Mouse (Mus musculus) bone marrow, adult 2 months (tissue): ENCODE results near the gene Ms4a10. TPM values are rescaled to one million over a fixed set of nuclear protein-coding genes. Genes with fewer than 3 reads are reported as not detected.

ENCODE experiments used
- H3K27ac ChIP-seq: fragments of 200-500 bp; 2 replicates; pipeline ENCODE4 v1.5.1; 2012; ENCODE audit warnings: low read depth, mild to moderate bottlenecking, control low read depth, inconsistent platforms, low read length; ENCODE audit not compliant: control insufficient read depth, poor library complexity, insufficient read depth
- H3K4me1 ChIP-seq: fragments of 200-500 bp; 2 replicates; pipeline ENCODE4 v1.6.1; 2011; ENCODE audit warnings: low read length; ENCODE audit not compliant: control insufficient read depth, insufficient read depth
- H3K4me3 ChIP-seq: fragments of 200-500 bp; replicated peaks from 2 replicates; pipeline ENCODE3; 2011; ENCODE audit warnings: mild to moderate bottlenecking, low read depth, low read length, control low read depth; ENCODE audit not compliant: control insufficient read depth
- CTCF ChIP-seq: fragments of 200-500 bp; IDR thresholded peaks from 2 replicates; pipeline ENCODE4 v1.5.1; 2011; ENCODE audit warnings: low read length, control low read depth; ENCODE audit not compliant: control insufficient read depth, insufficient read depth
- POLR2A ChIP-seq: fragments of 200-500 bp; IDR thresholded peaks from 2 replicates; pipeline ENCODE4 v1.6.1; 2011; ENCODE audit warnings: low read depth, mild to moderate bottlenecking, control low read depth, low read length, borderline replicate concordance; ENCODE audit not compliant: control insufficient read depth
- WGBS: fragments of 180-500 bp; shearing (Covaris S2); methylation state at CpG from one replicate; pipeline ENCODE4 v1.1.7; 2018; 5-methylcytosine and 5-hydroxymethylcytosine counted together
- polyA plus RNA-seq: library from polyadenylated mRNA; stranded (reverse); fragments of >200 nt; gene quantifications from 2 replicates; pipeline ENCODE4 v1.2.4, GENCODE M21; 2011; ENCODE audit warnings: low replicate concordance; ENCODE audit not compliant: missing spikeins, insufficient read depth, insufficient read length

Ms4a10 gene
- polyA plus RNA-seq, 1 experiment: not detected

DNA sequence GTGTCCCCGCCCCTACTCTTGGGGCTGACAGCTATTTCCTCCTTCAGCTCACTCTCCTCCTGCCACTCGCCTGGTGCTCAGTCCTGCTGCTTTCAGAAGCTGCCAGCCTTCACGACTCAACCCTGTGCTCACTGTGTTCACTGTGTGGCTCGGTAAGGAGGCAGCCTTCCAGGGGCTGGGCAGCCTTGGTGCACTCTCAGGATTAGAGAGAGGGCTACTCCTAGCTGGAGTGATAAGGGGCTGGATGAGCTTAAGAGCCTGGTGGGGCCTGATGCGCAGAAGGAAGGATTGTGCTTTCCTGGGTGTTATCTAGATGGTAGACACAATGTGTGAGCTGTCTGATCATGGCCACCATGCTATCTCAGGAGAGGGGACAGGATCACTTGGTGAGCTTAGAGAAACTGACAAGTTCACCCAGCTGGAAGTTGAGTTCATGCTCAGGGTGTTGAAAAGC is 37.3 kb downstream of the Ms4a10 start, which contains the start of gene Ptgdr2:
TSS of gene Ptgdr2 (plus strand) at position 51 of the 454 bp plus-strand sequence.
- TF ChIP-seq CTCF (no peak), POLR2A (no peak)
- WGBS: 30% methylated on average over 5 of the region's 5 CpGs
- no peak within 1 kb of the TSS for H3K4me3 ChIP-seq
- no peak within 1 kb of the TSS for H3K27ac ChIP-seq
- H3K4me1 ChIP-seq: no peaks in the 10 kb centered on the region

DNA sequence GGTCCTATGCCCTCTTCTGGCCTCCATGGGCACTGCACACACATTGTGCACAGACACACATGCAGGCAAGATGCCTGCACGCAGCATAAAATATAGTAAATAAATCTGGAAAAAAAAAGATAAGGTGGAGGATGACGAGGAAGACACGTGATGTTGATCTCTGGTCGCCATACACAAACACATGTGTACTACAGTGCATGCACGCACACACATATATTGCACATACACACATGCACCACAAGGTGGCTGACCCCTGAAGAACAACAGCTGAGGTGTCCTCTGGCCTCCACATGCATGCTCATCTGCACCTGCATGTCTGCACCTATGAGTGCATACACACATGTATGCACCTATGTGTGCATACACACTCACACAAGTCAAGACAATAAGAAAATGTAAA is 38.4 kb downstream of the Ms4a10 start:
- 85% methylated on average over 5 of the region's 5 CpGs for WGBS

DNA sequence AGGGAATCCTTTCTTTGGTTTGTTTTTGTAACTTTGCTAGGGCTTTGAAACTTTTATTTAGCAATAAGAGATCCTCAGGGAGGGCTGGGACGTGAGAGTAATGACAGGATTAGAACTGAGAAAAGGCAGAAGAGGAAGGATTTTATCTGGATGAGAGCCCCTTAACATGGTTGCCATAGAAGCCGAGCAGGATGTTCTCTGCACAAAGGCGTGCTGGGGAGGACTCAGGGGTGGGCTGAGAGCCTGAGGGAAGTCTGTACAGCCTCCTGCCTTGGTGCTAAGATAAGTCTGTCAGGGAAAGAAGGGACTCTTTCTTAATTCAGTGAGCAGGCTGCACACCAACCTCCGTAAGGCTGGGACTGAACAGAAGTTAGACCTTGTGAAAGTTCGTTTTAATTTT is 39.4 kb downstream of the Ms4a10 start:
- WGBS: 57% methylated on average over 5 of the region's 5 CpGs

More for the DNA sequence above, 38.4 kb downstream of the Ms4a10 start:
- Histone ChIP-seq H3K4me1 (no peaks in the 10 kb centered on the region), H3K4me3 (no peak overlapping the region), H3K27ac (no peak overlapping the region)
- no peak for TF ChIP-seq CTCF
- no peak for TF ChIP-seq POLR2A

DNA sequence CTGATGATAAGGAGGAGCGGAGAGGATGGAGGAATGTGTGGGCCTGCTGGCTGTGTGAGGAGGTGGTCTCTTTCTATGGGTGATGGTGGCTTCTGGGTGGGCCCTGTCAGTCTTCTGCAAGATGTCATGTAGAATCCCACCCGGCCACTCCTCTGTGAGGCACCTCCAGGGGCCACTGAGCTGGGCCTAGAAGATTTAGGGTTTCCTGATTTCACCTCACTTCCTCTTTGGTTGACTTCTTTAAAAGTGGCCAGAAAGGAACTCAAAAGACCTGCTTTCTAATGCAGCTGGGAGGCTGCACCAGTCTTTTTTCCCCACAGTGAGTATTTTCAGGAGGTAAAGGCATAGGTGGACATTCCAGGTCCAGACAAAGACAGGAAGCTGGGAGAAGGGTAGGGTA is 43.8 kb downstream of the Ms4a10 start:
- Histone ChIP-seq H3K4me3 (no peak overlapping the region), H3K27ac (no peak overlapping the region), H3K4me1 (peaks cover 2% of the 10 kb centered on the region; the same call in 1 of the 2 replicates)
- 38% methylated on average over 2 of the region's 2 CpGs for WGBS
- no peak for TF ChIP-seq POLR2A
- no peak for TF ChIP-seq CTCF

More for the DNA sequence above, 39.4 kb downstream of the Ms4a10 start:
- Histone ChIP-seq H3K4me1 (peaks cover 2% of the 10 kb centered on the region; the same call in 1 of the 2 replicates), H3K4me3 (no peak overlapping the region), H3K27ac (no peak overlapping the region)
- TF ChIP-seq POLR2A (no peak), CTCF (no peak)

DNA sequence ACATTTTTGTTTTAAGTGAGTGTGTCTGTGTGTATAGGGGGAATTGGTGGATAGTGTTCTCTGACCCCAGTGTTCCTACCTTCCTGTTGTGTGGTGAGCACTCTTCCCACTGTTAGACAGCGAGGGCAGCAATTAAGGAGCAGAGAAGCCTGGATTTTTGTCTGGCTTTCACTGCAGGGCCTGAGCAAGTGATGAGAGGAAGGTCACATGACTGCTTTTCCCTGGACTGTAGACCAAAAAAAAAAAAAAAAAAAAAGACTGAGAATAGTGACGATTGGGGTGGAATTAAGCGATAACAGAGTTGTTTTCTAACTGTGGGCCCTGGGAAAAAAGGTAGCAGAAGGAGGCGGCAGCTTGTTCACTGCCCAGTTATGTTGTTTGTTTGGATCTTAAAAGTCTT is 47.8 kb downstream of the Ms4a10 start:
- H3K27ac ChIP-seq: no peak overlapping the region
- no peak for TF ChIP-seq POLR2A
- TF ChIP-seq CTCF: no peak
- H3K4me1 ChIP-seq: peaks cover 2% of the 10 kb centered on the region; the same call in 1 of the 2 replicates
- WGBS: 71% methylated on average over 4 of the region's 4 CpGs
- no peak overlapping the region for H3K4me3 ChIP-seq

DNA sequence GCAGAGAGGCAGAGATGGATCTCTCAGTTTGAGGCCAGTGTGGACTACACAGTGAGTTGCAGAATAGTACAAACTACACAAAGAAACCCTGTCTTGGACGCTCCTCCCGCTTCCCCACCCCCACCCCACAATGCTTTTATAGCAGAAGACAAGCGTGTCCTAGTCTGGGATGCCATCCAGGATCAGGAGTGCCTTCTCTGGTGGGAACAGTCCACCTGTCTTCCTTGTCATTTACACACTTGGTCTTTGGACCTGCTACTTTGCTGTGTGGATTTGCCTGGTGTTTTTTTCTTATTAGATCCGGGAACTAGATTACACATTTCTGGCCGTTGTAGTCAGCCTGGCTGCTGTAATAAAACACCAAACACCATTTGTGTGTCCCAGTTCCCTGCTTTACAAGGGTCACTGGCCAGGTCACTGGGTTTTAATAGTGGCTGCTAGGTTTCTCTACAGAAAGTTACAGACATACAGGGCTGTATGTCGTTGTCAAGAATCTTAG is 48.3 kb downstream of the Ms4a10 start:
- no peak overlapping the region for H3K4me3 ChIP-seq
- WGBS: 77% methylated on average over 6 of the region's 6 CpGs
- TF ChIP-seq POLR2A (no peak), CTCF (no peak)
- H3K4me1 ChIP-seq: peaks cover 2% of the 10 kb centered on the region; the same call in 1 of the 2 replicates
- no peak overlapping the region for H3K27ac ChIP-seq

DNA sequence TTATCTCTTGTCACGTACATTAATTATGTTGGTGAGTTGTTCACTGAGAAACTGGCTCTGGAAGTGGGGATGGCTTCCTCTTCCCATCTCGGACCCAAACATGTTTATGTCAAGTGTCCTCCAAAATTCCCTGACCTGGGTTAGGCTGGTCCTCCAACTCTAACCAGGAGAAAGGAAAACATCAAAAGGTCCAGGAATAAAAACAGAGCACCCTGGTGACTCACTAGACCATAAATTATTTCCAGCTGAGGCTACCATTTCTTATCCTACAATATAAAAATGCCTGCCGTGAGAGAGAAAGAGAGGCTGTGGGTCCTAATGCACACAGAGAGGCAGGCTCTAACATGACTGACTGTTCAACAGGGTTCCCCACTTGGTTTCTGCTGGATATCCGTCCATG is 50.2 kb downstream of the Ms4a10 start:
- Histone ChIP-seq H3K27ac (no peak overlapping the region), H3K4me3 (no peak overlapping the region), H3K4me1 (no peaks in the 10 kb centered on the region)
- no peak for TF ChIP-seq POLR2A
- no peak for TF ChIP-seq CTCF
- WGBS: 62% methylated on average over 4 of the region's 4 CpGs

DNA sequence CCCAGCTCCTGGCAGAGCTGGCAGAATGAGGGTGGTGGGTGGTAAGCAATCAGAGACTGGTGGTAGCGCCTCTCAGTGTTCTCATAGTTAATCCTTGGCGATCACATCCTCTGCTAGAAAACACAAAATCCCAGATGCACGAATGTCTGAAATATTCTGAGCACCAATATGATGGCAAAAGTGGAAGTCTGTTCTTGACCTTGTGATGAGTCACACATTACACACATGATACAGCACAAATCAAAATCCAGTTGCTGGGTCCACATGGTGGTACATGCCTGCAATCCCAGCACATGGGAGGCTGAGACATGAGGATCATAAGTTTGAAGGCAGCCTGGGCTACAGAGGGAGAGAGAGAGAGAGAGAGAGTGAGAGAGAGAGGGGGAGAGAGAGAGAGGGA is 53.4 kb downstream of the Ms4a10 start:
- WGBS: 62% methylated on average over 3 of the region's 3 CpGs

DNA sequence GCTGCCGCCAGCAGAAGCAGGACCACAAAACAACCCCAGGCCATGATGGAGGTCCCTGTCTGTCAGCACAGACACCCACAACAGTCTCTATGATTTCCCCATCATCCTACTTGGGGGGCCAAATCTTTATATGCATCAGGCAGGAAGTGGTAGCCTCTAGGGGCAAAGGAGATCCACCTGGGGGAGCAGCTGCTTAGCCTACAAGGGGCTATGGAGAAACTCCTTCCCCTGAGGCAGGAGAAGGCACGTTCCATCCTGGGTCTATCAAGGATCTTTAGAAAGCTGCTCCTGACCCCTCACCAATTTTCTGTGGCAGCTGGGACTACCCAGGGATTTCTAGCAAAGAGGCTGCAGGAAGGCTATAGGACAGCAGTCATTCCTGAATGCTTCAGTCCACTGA is 53.9 kb downstream of the Ms4a10 start, which contains the start of gene Zp1:
TSS of gene Zp1 (minus strand) at position 101 of the 400 bp plus-strand sequence.
- WGBS: 56% methylated on average over 2 of the region's 2 CpGs
- Histone ChIP-seq H3K4me3 (no peak within 1 kb of the TSS), H3K4me1 (no peaks in the 10 kb centered on the region), H3K27ac (no peak within 1 kb of the TSS)
- TF ChIP-seq POLR2A: no peak
- TF ChIP-seq CTCF: no peak

More for the DNA sequence above, 53.4 kb downstream of the Ms4a10 start:
- H3K4me1 ChIP-seq: no peaks in the 10 kb centered on the region
- H3K27ac ChIP-seq: no peak overlapping the region
- TF ChIP-seq CTCF (no peak), POLR2A (no peak)
- H3K4me3 ChIP-seq: no peak overlapping the region
